Mouse (Mus musculus) heart, adult 2 months (tissue): ENCODE measurements at regions not wholly inside any gene's neighbourhood (a gene's known extent, or its start where the extent isn't known, plus 50 kb on each side); places are given as distances from the start of the nearest gene placed in this dataset.

Experiments used
- CTCF ChIP-seq: fragments of 200-600 bp; IDR thresholded peaks from 2 replicates; pipeline ENCODE4 v1.8.1; 2022; ENCODE audit warnings: antibody characterized with exemption, mild to moderate bottlenecking, moderate library complexity
- EP300 ChIP-seq: fragments of 200-500 bp; IDR thresholded peaks from 2 replicates; pipeline ENCODE4 v1.6.1; 2011; ENCODE audit warnings: low read depth, low read length, control low read depth; ENCODE audit not compliant: insufficient read depth
- POLR2A ChIP-seq: fragments of 200-500 bp; IDR thresholded peaks from 2 replicates; pipeline ENCODE4 v1.6.1; 2011; ENCODE audit warnings: mild to moderate bottlenecking, low read depth, low read length, control low read depth; ENCODE audit not compliant: insufficient read depth

GRCm38 (mm10) chr1:128692799-128693198 is 100.7 kb upstream of the Cxcr4 start:
- no peak for TF ChIP-seq CTCF
- TF ChIP-seq EP300 = no peak
- no peak for TF ChIP-seq POLR2A
